Mouse (Mus musculus): ENCODE data around the gene Olfr1497. TPM values are rescaled to one million over a fixed set of nuclear protein-coding genes. Genes with fewer than 3 reads are reported as not detected.

Gene Olfr1497
- polyA plus RNA-seq, 1 experiment from 2014 or later: not detected

Other genes with a start within 250 kb of the Olfr1497 start
- gene Olfr1484, start 214.7 kb downstream of the Olfr1497 start, polyA plus RNA-seq (2015; fragmentation: Nextera tagmentation; extraction: Ambion mirVana): not detected in 2 replicates
- not detected in 2 replicates for gene Olfr1487, start 180.8 kb downstream of the Olfr1497 start, polyA plus RNA-seq (2015; fragmentation: Nextera tagmentation; extraction: Ambion mirVana)
- not detected in 2 replicates for gene Olfr1489, start 166.6 kb downstream of the Olfr1497 start, polyA plus RNA-seq (2015; fragmentation: Nextera tagmentation; extraction: Ambion mirVana)
- not detected in 2 replicates for gene Olfr1490, start 147.1 kb downstream of the Olfr1497 start, polyA plus RNA-seq (2015; fragmentation: Nextera tagmentation; extraction: Ambion mirVana)
- gene Olfr1491, start 100.9 kb downstream of the Olfr1497 start, polyA plus RNA-seq (2015; fragmentation: Nextera tagmentation; extraction: Ambion mirVana): not detected in 2 replicates
- gene Olfr1493-ps1, start 74.9 kb downstream of the Olfr1497 start, polyA plus RNA-seq (2015; fragmentation: Nextera tagmentation; extraction: Ambion mirVana): not detected in 2 replicates
- gene Olfr1494, start 58.5 kb downstream of the Olfr1497 start, polyA plus RNA-seq (2015; fragmentation: Nextera tagmentation; extraction: Ambion mirVana): not detected in 2 replicates
- gene Olfr1495, start 33.6 kb downstream of the Olfr1497 start, polyA plus RNA-seq (2015; fragmentation: Nextera tagmentation; extraction: Ambion mirVana): not detected in 2 replicates
- not detected in 2 replicates for gene Olfr1496, start 20.3 kb downstream of the Olfr1497 start, polyA plus RNA-seq (2015; fragmentation: Nextera tagmentation; extraction: Ambion mirVana)
- not detected in 2 replicates for gene Olfr1499, start 21.2 kb upstream of the Olfr1497 start, polyA plus RNA-seq (2015; fragmentation: Nextera tagmentation; extraction: Ambion mirVana)
- gene Olfr1500, start 32.3 kb upstream of the Olfr1497 start, polyA plus RNA-seq (2015; fragmentation: Nextera tagmentation; extraction: Ambion mirVana): not detected in 2 replicates
- gene Olfr1501, start 52.5 kb upstream of the Olfr1497 start, polyA plus RNA-seq (2015; fragmentation: Nextera tagmentation; extraction: Ambion mirVana): not detected in 2 replicates
- gene Olfr1502, start 63.6 kb upstream of the Olfr1497 start, polyA plus RNA-seq (2015; fragmentation: Nextera tagmentation; extraction: Ambion mirVana): not detected in 2 replicates
- not detected in 2 replicates for gene Olfr1504, start 99.7 kb upstream of the Olfr1497 start, polyA plus RNA-seq (2015; fragmentation: Nextera tagmentation; extraction: Ambion mirVana)
- gene Olfr1505, start 115.3 kb upstream of the Olfr1497 start, polyA plus RNA-seq (2015; fragmentation: Nextera tagmentation; extraction: Ambion mirVana): not detected in 2 replicates

Measured in neural tube, embryonic 13.5 days (tissue).